Comparison of ENCODE assay signal across 10 mouse cellular contexts in genomic region chr7:80091004-80091865, GRCm38 (mm10). TPM values are rescaled to one million over a fixed set of nuclear protein-coding genes. Genes with fewer than 3 reads are reported as not detected.
A peak's percentile ranks its signal among the peaks of the same experiment; 100 is the strongest.
DNase-seq lines count a peak whose midpoint lies in the region; ATAC-seq and TF ChIP-seq lines count a peak whose summit lies in the region.
"Had no signal": no experiment of that assay in that cellular context is flagged by ENCODE, and none has a peak within 500 bp of the region (broad histone marks: within the 10 kb centered on the region; RNA-seq: fewer than 3 reads in every experiment).

No protein-coding gene starts in this region.

- 57% methylated on average over 13 of the region's 13 CpGs for WGBS in heart, postnatal 0 days
- 65% methylated on average over 13 of the region's 13 CpGs for WGBS in hindbrain, embryonic 13.5 days

- H3K9me3 ChIP-seq in heart, postnatal 0 days (replicated peaks; ENCODE audit: control insufficient read depth, low read length), result no peaks in the 10 kb centered on the region
- no peaks in the 10 kb centered on the region for H3K9me3 ChIP-seq in hindbrain, embryonic 13.5 days
- H3K9me3 ChIP-seq: intestine, embryonic 15.5 days had no signal

- H3K27me3 ChIP-seq in heart, postnatal 0 days (ENCODE audit: control insufficient read depth, insufficient read depth, low read length), result no peaks in the 10 kb centered on the region
- no peaks in the 10 kb centered on the region for H3K27me3 ChIP-seq in hindbrain, embryonic 13.5 days
- H3K27me3 ChIP-seq: intestine, embryonic 15.5 days had no signal

- H3K27ac ChIP-seq in heart, postnatal 0 days (ENCODE audit: low read depth), result peak overlapping the region; percentile 54
- 0 out of 2 replicates have a peak overlapping the region, but pooled peaks have one; percentile 12 for H3K27ac ChIP-seq in hindbrain, embryonic 13.5 days
- H3K27ac ChIP-seq: intestine, embryonic 15.5 days had no signal

- TF ChIP-seq CTCF in heart, postnatal 0 days (IDR thresholded peaks at IDR 0.05; ENCODE audit: low read depth), result no peak

- H3K4me2 ChIP-seq in heart, postnatal 0 days (ENCODE audit: low read depth, low read length), result no peak overlapping the region; the same call in 1 of the 2 replicates
- no peak overlapping the region for H3K4me2 ChIP-seq in hindbrain, embryonic 13.5 days
- H3K4me2 ChIP-seq: intestine, embryonic 15.5 days had no signal

- ATAC-seq in heart, postnatal 0 days (ENCODE audit: insufficient read depth, low read depth), result 0 out of 2 replicates have a peak, but pooled peaks have one; percentile 6
- no peak for ATAC-seq in hindbrain, embryonic 13.5 days (ENCODE audit: low FRiP score)
- ATAC-seq in megakaryocyte progenitor cell, adult 5-6 weeks (replicated peaks; ENCODE audit: poor library complexity), result no peak

- H3K4me3 ChIP-seq in heart, postnatal 0 days (ENCODE audit: low read depth, low read length), result no peak overlapping the region
- no peak overlapping the region for H3K4me3 ChIP-seq in hindbrain, embryonic 13.5 days
- H3K4me3 ChIP-seq: erythroblast, embryonic 14.5 days; intestine, embryonic 15.5 days had no signal

- TF ChIP-seq EP300 in heart, postnatal 0 days (IDR thresholded peaks at IDR 0.05; ENCODE audit: low read depth), result no peak

- H3K36me3 ChIP-seq in heart, postnatal 0 days (replicated peaks; ENCODE audit: control insufficient read depth, insufficient read depth, low read length), result peaks cover 97% of the 10 kb centered on the region
- H3K36me3 ChIP-seq in hindbrain, embryonic 13.5 days, result peaks cover 96% of the 10 kb centered on the region

- H3K4me1 ChIP-seq in heart, postnatal 0 days (ENCODE audit: control insufficient read depth, insufficient read depth), result peaks cover 15% of the 10 kb centered on the region; the same call in 1 of the 2 replicates
- H3K4me1 ChIP-seq in hindbrain, embryonic 13.5 days (replicated peaks), result peaks cover 13% of the 10 kb centered on the region

- DNase-seq in heart, postnatal 0 days (ENCODE audit: low spot score), result no peak
- DNase-seq in heart, postnatal 4 days, result no peak
- DNase-seq in spleen, postnatal 36 days (ENCODE audit: low spot score in 2 of 2), result peak; percentile 53 to 62
- DNase-seq in spleen, postnatal 4 days (ENCODE audit: low spot score in 2 of 2), result no peak
- peak; percentile 78 for DNase-seq in thymus, postnatal 4 days
- DNase-seq in right cerebral cortex, postnatal 25 days, result no peak

- no peak overlapping the region for H3K9ac ChIP-seq in heart, postnatal 0 days (replicated peaks; ENCODE audit: low read depth, low read length)
- no peak overlapping the region for H3K9ac ChIP-seq in hindbrain, embryonic 13.5 days
- H3K9ac ChIP-seq: intestine, embryonic 15.5 days had no signal

RNA-seq across cellular contexts. Expression of gene Idh2, which starts 24.0 kb away (rescaled TPM):
- 3,422 and 3,660 TPM in 2 replicates for total RNA-seq in heart, postnatal 0 days (2014; rRNA removed; ENCODE audit: low replicate concordance)
- 2,757 and 2,826 TPM in 2 replicates for polyA plus RNA-seq in heart, postnatal 0 days (2015; fragmentation: Nextera tagmentation; extraction: Ambion mirVana)
- total RNA-seq in heart, postnatal 4 days (2021), result 1,000 to 10,000 TPM; 1,640 to 1,742 TPM
- 237 and 256 TPM in 2 replicates for polyA plus RNA-seq in hindbrain, embryonic 13.5 days (2015; fragmentation: Nextera tagmentation; extraction: Ambion mirVana)
- total RNA-seq in megakaryocyte progenitor cell, adult 5-6 weeks (2015), result 267 and 274 TPM in 2 replicates
- total RNA-seq in megakaryocyte progenitor cell, adult 5-6 weeks (2017), result 276 and 284 TPM in 2 replicates

Comparison
In these comparisons a context has a peak if more than half of its experiments do, and no peak if none do; other contexts are left out.
1. DNase-seq: peak in spleen, postnatal 36 days (2 of 2) and thymus, postnatal 4 days (single experiment); none in heart, postnatal 0 days (single experiment), heart, postnatal 4 days (single experiment), spleen, postnatal 4 days (0 of 2) and right cerebral cortex, postnatal 25 days (single experiment).
2. RNA of gene Idh2, which starts 24.0 kb away (total RNA-seq): 3,422 to 3,660 TPM in heart, postnatal 0 days and 1,640 to 1,742 TPM in heart, postnatal 4 days; 267 to 284 TPM in megakaryocyte progenitor cell, adult 5-6 weeks; every median in the first group is over 4 times any median in the second.